Mouse (Mus musculus) heart, adult 2 months (tissue): ENCODE data around the gene Usp7. TPM values are rescaled to one million over a fixed set of nuclear protein-coding genes. Genes with fewer than 3 reads are reported as not detected.

Source experiments
- DNase-seq, 2 experiments: peaks; one replicate each; pipeline ENCODE4 v3.0.0; 2021
- H3K27ac ChIP-seq: fragments of 200-600 bp; 2 replicates; pipeline ENCODE4 v1.8.1; 2022
- H3K27me3 ChIP-seq: fragments of 200-500 bp; 2 replicates; pipeline ENCODE4 v1.6.1; 2012; ENCODE audit warnings: mild to moderate bottlenecking, low read length, inconsistent platforms, mixed read lengths; ENCODE audit not compliant: control insufficient read depth, insufficient read depth
- H3K36me3 ChIP-seq: fragments of 200-500 bp; 2 replicates; pipeline ENCODE4 v1.6.1; 2012; ENCODE audit warnings: low read length, inconsistent platforms; ENCODE audit not compliant: control insufficient read depth, insufficient read depth
- H3K4me1 ChIP-seq: fragments of 200-500 bp; 2 replicates; pipeline ENCODE4 v1.6.1; 2011; ENCODE audit warnings: low read length; ENCODE audit not compliant: control insufficient read depth, insufficient read depth
- H3K4me3 ChIP-seq: fragments of 200-600 bp; 2 replicates; pipeline ENCODE4 v1.8.1; 2022
- H3K79me2 ChIP-seq: fragments of 200-500 bp; replicated peaks from 2 replicates; pipeline ENCODE4 v1.6.1; 2012; ENCODE audit warnings: mild to moderate bottlenecking, inconsistent platforms, low read length, moderate library complexity, mixed read lengths; ENCODE audit not compliant: control insufficient read depth, insufficient read depth
- H3K9ac ChIP-seq: fragments of 200-500 bp; 2 replicates; pipeline ENCODE4 v1.6.1; 2012; ENCODE audit warnings: low read depth, mild to moderate bottlenecking, control low read depth, inconsistent platforms, low read length, mixed read lengths
- CTCF ChIP-seq: fragments of 200-600 bp; IDR thresholded peaks from 2 replicates; pipeline ENCODE4 v1.8.1; 2022; ENCODE audit warnings: antibody characterized with exemption, mild to moderate bottlenecking, moderate library complexity
- EP300 ChIP-seq: fragments of 200-500 bp; IDR thresholded peaks from 2 replicates; pipeline ENCODE4 v1.6.1; 2011; ENCODE audit warnings: low read depth, low read length, control low read depth; ENCODE audit not compliant: insufficient read depth
- POLR2A ChIP-seq: fragments of 200-500 bp; IDR thresholded peaks from 2 replicates; pipeline ENCODE4 v1.6.1; 2011; ENCODE audit warnings: mild to moderate bottlenecking, low read depth, low read length, control low read depth; ENCODE audit not compliant: insufficient read depth
- WGBS: fragments of 180-500 bp; shearing (Covaris S2); methylation state at CpG from one replicate; pipeline ENCODE4 v1.1.7; 2018; 5-methylcytosine and 5-hydroxymethylcytosine counted together
- intact Hi-C: fragments of 180-260 bp; cut with DNase I; formaldehyde crosslinking; loops from one replicate; pipeline ENCODE4 v1.15.1; 2025
- polyA plus RNA-seq: library from polyadenylated mRNA; depleted of rRNA; stranded (reverse); fragments of >200 nt; gene quantifications from 2 replicates; pipeline ENCODE4 v1.2.3, GENCODE M21; 2012
- total RNA-seq, 2 experiments: library from RNA; stranded (reverse); gene quantifications; 2 replicates each; pipeline ENCODE4 v1.2.3; 2021

Usp7 gene
- total and polyA plus RNA-seq, 3 experiments = 19.4 to 49.0 (median 45.6) TPM

DNA sequence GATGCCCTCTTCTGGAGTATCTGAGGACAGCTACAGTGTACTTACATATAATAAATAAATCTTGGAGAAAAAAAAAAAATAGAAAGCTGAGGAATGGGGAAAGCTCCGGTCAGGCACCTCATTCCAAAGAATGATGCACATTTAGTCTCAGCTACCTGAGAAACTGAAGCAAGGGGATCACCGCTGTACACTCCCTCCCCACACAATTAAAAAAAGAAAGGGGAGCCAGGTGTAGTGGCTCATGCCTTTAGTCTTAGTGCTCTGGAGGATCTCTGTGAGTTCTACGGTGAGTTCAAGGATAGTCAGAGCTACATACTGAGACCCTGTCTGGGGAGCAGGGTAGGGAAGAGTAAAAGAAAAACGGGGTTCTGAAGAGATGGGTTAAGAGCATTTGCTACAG, 22.6 kb downstream of the Usp7 start:
- Histone ChIP-seq H3K27me3 (no peaks in the 10 kb centered on the region), H3K79me2 (no peaks in the 10 kb centered on the region), H3K36me3 (no peaks in the 10 kb centered on the region), H3K4me1 (no peaks in the 10 kb centered on the region), H3K4me3 (no peak overlapping the region), H3K9ac (no peak overlapping the region), H3K27ac (no peak overlapping the region)
- TF ChIP-seq CTCF = peak; percentile 7; the same call in 1 of the 2 replicates
- TF ChIP-seq EP300 = no peak
- TF ChIP-seq POLR2A = no peak
- 43% methylated on average over 4 of the region's 4 CpGs for WGBS
- DNase-seq = no peak
- intact Hi-C loops = loop anchor here (1.0 to 10.0 kb wide), 3 partner anchors 83 to 365 kb away; no protein-coding TSS in a partner anchor

DNA sequence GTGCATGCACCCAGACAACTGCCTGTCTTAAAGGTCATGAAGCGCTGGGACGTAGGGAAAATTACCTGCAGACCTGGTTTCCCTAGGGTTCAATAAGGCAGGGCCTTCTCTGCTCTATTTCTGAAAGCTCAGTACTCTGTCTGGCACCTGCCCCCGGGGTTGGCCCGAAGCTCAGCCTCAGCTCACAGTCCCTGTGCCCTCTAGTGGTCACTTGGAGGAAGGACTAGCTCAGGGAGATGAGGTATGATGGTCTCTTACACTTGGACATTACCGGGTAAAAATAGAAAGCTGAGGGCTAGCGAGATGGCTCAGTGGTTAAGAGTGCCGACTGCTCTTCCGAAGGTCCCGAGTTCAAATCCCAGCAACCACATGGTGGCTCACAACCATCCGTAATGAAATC, 23.0 kb downstream of the Usp7 start:
- DNase-seq = peak; percentile 67 to 74
- Histone ChIP-seq H3K36me3 (no peaks in the 10 kb centered on the region), H3K4me1 (no peaks in the 10 kb centered on the region), H3K27ac (no peak overlapping the region), H3K4me3 (no peak overlapping the region), H3K79me2 (no peaks in the 10 kb centered on the region), H3K27me3 (no peaks in the 10 kb centered on the region), H3K9ac (no peak overlapping the region)
- TF ChIP-seq POLR2A (no peak), CTCF (peak; percentile 85), EP300 (no peak)
- 15% methylated on average over 10 of the region's 10 CpGs for WGBS
- intact Hi-C loops = loop anchor here (1.0 to 10.0 kb wide), 3 partner anchors 83 to 364 kb away; no protein-coding TSS in a partner anchor

DNA sequence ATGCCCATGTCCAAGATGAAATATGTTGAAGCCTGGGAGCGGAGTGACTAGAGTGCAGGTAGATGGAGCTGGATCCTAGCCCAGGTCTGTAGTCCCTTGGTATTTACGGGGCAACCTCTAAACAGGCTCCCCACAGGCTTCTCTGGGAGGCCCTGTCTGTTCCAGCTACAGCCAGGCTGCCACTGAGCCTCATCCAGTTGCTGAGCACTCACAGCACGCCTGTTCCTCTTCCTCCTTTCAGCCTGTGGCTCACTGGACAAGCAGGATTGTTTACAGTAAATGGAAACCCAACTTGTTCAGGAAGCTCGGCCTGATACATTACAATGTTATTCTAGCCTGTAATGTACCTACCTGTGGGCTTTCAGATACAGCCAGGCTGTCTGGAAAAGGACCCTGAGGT, 23.5 kb downstream of the Usp7 start:
- DNase-seq = peak in 1 of 2 experiments; percentile 8
- Histone ChIP-seq H3K27ac (no peak overlapping the region), H3K9ac (no peak overlapping the region), H3K79me2 (no peaks in the 10 kb centered on the region), H3K36me3 (no peaks in the 10 kb centered on the region), H3K4me3 (no peak overlapping the region), H3K27me3 (no peaks in the 10 kb centered on the region), H3K4me1 (no peaks in the 10 kb centered on the region)
- intact Hi-C loops = loop anchor here (10.0 kb wide), 2 partner anchors 274 to 364 kb away; no protein-coding TSS in a partner anchor
- 70% methylated on average over 4 of the region's 4 CpGs for WGBS
- no peak for TF ChIP-seq CTCF
- no peak for TF ChIP-seq EP300
- TF ChIP-seq POLR2A = no peak

DNA sequence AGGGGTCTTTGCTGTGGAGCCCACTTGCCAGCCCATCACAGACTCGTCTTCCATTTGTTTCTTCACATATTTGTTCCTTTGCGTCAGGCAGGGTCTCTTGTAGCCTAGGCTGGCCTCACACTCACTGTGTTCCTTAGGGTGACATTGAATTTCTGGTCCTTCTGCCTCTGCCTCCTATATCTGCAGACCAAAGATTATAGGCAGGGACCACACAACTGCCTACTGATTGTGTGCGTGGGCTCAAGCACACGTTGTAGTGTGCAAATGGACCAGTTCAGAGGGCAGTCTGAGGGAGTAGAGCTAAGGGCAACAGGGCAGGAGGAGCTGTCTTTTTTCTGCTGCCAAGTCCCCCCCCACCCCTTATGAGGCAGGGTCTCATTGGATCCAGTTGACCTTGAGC, 24.0 kb downstream of the Usp7 start:
- H3K4me1 ChIP-seq = no peaks in the 10 kb centered on the region
- 86% methylated on average over 4 of the region's 4 CpGs for WGBS
- intact Hi-C loops = loop anchor here (10.0 kb wide), 2 partner anchors 273 to 363 kb away; no protein-coding TSS in a partner anchor
- H3K79me2 ChIP-seq = no peaks in the 10 kb centered on the region
- H3K36me3 ChIP-seq = no peaks in the 10 kb centered on the region
- no peak overlapping the region for H3K4me3 ChIP-seq
- TF ChIP-seq CTCF = no peak
- TF ChIP-seq EP300 = no peak
- TF ChIP-seq POLR2A = no peak
- no peak overlapping the region for H3K27ac ChIP-seq
- no peaks in the 10 kb centered on the region for H3K27me3 ChIP-seq
- no peak overlapping the region for H3K9ac ChIP-seq
- DNase-seq = no peak

- no peak overlapping the region for H3K27ac ChIP-seq
- no peaks in the 10 kb centered on the region for H3K27me3 ChIP-seq
- no peak for DNase-seq
- no peak overlapping the region for H3K4me3 ChIP-seq
- TF ChIP-seq EP300 = no peak
- TF ChIP-seq CTCF = no peak
- no peak for TF ChIP-seq POLR2A
- H3K79me2 ChIP-seq = no peaks in the 10 kb centered on the region
- H3K36me3 ChIP-seq = no peaks in the 10 kb centered on the region
- WGBS = 70% methylated on average over 11 of the region's 11 CpGs
- H3K4me1 ChIP-seq = no peaks in the 10 kb centered on the region
- intact Hi-C loops = loop anchor here (10.0 kb wide), 2 partner anchors 273 to 363 kb away; no protein-coding TSS in a partner anchor
- no peak overlapping the region for H3K9ac ChIP-seq
These were observed 24.7 kb downstream of the Usp7 start for GRCm38 (mm10) chr16:8767133-8768052.

GRCm38 (mm10) chr16:8766196-8766595, 25.9 kb downstream of the Usp7 start:
- no peaks in the 10 kb centered on the region for H3K79me2 ChIP-seq
- 49% methylated on average over 9 of the region's 9 CpGs for WGBS
- H3K4me3 ChIP-seq = no peak overlapping the region
- no peak for TF ChIP-seq EP300
- no peak for TF ChIP-seq CTCF
- TF ChIP-seq POLR2A = no peak
- DNase-seq = no peak
- intact Hi-C loops = loop anchor here (10.0 kb wide), 2 partner anchors 271 to 361 kb away; no protein-coding TSS in a partner anchor
- H3K27ac ChIP-seq = no peak overlapping the region
- no peaks in the 10 kb centered on the region for H3K27me3 ChIP-seq
- H3K4me1 ChIP-seq = no peaks in the 10 kb centered on the region
- no peak overlapping the region for H3K9ac ChIP-seq
- H3K36me3 ChIP-seq = no peaks in the 10 kb centered on the region
